Mouse (Mus musculus): ENCODE measurements at regions not wholly inside any gene's neighbourhood (a gene's known extent, or its start where the extent isn't known, plus 50 kb on each side); places are given as distances from the start of the nearest gene placed in this dataset.

DNA sequence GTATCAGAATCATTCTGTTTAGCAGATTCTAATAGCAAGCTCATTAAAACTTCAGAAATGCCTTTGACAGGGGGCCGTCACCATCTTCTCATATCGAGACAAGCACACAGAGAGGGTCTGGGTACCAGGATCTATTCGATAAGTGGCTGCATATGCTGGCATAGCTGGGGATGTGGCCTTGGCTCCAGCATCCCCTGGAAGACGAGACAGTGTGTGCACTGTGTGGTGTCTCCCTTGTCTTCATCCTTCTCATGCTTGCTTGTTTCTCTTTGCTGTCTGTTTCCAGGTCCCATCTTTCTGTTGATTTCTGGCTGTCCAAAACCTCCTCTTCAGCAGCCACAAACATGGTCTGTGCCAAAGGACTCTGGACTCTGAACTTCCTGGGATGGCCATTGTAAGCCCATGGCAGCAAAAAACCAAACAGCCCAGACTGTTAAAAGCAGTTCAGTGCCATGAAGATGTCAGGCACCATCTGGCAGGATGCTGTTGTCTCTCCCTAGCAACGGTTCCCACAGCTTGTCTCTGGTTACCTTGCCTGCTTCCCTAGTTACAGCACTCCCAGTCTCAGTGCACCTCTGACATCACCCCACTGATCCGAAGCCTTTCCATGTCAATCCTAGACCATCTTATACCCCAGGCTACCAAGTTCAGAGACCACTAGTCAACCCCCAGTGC is 56.5 kb downstream of the Kctd12 start:
- in situ Hi-C loops (cut with MboI, MseI) = no loop called here

GRCm38 (mm10) chr14:102924674-102925073 is 57.8 kb downstream of the Kctd12 start:
- in situ Hi-C loops (cut with MboI, MseI) = no loop called here

GRCm38 (mm10) chr14:102922496-102922993 is 59.9 kb downstream of the Kctd12 start:
- in situ Hi-C loops (cut with MboI, MseI) = no loop called here

GRCm38 (mm10) chr14:102920415-102920814 is 62.0 kb downstream of the Kctd12 start:
- in situ Hi-C loops (cut with MboI, MseI) = no loop called here

DNA sequence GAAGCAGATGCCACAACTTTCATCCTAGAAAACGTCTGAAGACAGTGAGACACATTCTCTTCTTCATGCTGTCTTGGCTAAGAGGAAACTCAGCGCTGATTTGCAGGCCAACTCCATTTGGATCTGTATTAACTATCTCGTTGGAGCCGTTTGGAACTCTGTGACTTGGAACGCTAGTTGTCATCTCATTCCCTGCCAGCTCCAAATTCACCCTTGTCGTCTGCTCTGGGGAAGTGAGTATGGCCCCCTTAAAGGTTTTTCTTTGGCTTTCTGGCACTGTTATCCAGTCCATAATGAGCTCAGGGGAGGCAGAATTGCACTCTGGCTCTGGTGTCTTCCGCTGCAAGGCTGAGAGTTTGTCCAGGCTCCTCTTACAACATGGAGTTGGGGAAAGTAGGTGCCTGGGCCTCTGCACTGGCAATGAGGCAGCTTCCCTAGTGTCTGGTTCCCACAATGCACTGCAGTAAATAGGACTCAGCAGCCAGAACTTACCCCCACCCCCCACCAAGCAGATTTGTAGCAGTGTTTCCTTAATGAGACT is 63.1 kb downstream of the Kctd12 start:
- in situ Hi-C loops (cut with MboI, MseI) = no loop called here

GRCm38 (mm10) chr14:102917929-102918328 is 64.5 kb downstream of the Kctd12 start:
- in situ Hi-C loops (cut with MboI, MseI) = no loop called here

GRCm38 (mm10) chr14:102915918-102916317 is 66.5 kb downstream of the Kctd12 start:
- in situ Hi-C loops (cut with MboI, MseI) = no loop called here

- in situ Hi-C loops (cut with MboI, MseI) = no loop called here
These were observed 70.9 kb downstream of the Kctd12 start for GRCm38 (mm10) chr14:102911582-102911981.

- in situ Hi-C loops (cut with MboI, MseI) = no loop called here
These were observed 73.4 kb downstream of the Kctd12 start for GRCm38 (mm10) chr14:102908990-102909389.

DNA sequence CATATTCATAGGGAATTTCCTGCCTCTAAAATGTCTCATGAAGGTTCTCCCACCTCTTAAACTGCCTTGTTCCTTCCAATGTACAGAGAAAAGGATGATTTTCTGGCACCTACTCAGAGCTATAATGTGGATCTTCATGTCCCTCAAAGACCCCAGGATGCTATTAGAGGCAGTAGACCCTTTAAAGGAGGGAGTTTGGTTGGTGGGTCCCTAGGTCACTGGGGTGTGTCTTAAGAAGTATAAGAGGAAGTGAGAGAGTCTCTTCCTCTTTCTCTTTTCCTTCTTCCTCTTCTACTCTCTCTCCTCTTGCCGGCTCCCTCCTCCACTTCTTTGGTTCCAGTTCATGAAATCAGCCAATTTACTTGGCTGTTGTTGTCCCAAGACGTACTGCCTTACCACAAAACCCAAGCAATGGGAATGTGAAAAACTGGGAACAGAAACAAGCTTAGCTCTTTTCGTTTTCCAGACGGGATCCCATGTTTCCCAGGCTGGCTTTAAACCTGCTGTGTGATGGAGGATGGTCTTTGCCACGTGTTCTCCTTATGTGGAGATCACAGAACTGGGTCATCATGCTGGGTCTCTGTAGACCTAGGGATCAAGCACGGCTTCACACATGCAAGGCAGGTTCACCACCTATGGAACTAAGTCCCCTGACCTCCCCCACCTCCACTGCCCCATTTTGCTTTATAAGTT is 74.9 kb downstream of the Kctd12 start:
- in situ Hi-C loops (cut with MboI, MseI) = no loop called here

DNA sequence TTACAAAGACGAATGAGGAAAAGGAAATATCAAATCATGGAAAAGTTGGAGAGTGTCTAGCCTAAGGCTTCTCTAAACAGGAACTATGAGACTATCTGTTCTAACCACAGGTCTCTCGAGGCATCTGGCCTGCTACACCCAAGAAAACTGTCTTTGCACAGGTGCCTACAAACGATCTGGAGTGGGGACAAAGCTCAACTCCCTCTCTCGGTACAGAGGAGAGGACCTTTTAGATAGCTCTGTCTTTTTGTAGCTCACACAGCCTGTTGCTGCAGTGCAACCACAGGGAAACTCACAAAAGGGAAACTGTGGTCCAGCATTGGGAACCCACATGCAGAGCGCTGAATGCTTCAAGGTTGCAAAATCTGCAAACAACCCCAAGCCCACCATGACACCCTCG is 75.6 kb downstream of the Kctd12 start:
- in situ Hi-C loops (cut with MboI, MseI) = no loop called here

GRCm38 (mm10) chr14:102906286-102906685 is 76.2 kb downstream of the Kctd12 start:
- in situ Hi-C loops (cut with MboI, MseI) = no loop called here

DNA sequence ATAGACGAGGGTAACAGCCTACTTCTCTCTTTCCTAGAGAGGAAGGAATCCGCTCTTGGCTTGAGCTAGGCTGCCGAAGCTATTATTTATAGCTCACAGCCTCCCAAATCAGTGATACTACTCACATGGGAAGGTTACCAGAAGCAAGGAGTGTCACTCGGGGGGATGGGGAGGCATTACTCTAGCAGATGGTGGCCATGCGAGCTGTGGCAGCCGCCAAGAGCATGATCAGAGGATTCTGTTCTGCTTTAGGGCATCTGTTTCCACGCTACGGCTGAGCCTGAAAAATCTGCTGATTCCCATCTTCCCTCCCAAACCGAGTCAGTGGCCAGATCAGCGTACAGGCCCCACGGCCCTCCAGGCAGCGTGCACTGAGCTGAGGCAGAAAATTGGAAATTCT is 79.5 kb downstream of the Kctd12 start:
- in situ Hi-C loops (cut with MboI, MseI) = no loop called here

- in situ Hi-C loops (cut with MboI, MseI) = no loop called here
These were observed 80.2 kb downstream of the Kctd12 start for GRCm38 (mm10) chr14:102902236-102902635.

GRCm38 (mm10) chr14:102898445-102898844 is 84.0 kb downstream of the Kctd12 start:
- in situ Hi-C loops (cut with MboI, MseI) = loop anchor here (5.0 kb wide), 1 partner anchor 266 kb away; no protein-coding TSS in a partner anchor

DNA sequence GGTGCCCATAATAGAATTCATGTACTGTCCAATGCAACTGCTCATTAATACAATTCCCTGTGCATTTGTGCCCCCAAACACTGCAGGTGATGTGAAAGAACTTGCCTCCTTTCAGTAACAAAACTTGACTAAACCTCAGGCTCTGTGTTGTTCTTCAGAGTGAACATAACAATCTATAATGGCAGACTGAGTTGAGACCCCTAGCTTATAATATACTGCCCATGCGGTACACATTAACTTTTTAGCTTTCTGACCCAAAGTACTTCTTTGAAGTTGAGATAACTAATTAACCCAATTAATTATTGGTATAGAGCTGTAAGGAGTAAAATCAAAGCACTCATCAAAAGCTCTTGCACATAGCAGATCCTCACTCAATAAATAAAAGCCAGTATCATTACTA is 85.4 kb downstream of the Kctd12 start:
- in situ Hi-C loops (cut with MboI, MseI) = loop anchor here (5.0 kb wide), 1 partner anchor 265 kb away; no protein-coding TSS in a partner anchor

- in situ Hi-C loops (cut with MboI, MseI) = loop anchor here (5.0 kb wide), 1 partner anchor 264 kb away; no protein-coding TSS in a partner anchor
These were observed 85.9 kb downstream of the Kctd12 start for GRCm38 (mm10) chr14:102896527-102896926.

- in situ Hi-C loops (cut with MboI, MseI) = no loop called here
These were observed 89.2 kb downstream of the Kctd12 start for GRCm38 (mm10) chr14:102893241-102893640.

DNA sequence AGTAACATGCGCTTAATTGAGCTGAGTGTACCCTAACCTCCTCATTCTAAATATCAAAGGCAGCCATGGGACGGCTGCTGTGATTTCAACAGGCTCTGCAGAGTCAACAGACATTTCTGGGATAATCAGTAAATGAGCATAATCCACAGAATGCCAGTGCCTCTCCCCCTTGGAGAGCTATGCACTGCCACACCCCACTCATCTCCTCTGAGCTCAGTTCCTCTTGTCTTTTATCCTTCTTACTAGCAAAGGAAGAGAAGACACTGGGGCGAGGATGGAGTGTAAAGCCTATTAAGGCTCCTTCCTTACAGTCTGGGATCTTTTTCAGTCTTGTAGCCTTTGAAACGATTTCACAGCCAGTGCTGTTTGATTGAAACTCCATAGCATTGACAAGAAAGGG is 90.9 kb downstream of the Kctd12 start:
- in situ Hi-C loops (cut with MboI, MseI) = no loop called here

DNA sequence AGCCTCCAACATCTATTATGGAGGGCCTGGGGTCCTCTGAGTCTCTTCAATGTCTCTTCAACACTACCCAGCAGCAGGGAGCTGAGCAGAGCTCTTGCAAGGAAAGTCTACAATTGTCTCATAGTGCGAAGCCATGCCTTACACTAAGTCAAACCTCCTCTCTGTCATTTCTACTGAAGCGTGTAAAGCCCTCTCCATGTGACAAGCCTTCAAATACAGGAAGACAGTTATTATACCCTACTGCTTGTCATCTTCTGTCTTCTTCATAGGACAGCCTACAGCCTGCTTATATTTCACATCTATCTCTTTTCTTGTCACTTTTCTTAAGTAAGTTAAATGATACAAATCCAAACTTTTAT is 97.2 kb downstream of the Kctd12 start:
- in situ Hi-C loops (cut with MboI, MseI) = no loop called here

DNA sequence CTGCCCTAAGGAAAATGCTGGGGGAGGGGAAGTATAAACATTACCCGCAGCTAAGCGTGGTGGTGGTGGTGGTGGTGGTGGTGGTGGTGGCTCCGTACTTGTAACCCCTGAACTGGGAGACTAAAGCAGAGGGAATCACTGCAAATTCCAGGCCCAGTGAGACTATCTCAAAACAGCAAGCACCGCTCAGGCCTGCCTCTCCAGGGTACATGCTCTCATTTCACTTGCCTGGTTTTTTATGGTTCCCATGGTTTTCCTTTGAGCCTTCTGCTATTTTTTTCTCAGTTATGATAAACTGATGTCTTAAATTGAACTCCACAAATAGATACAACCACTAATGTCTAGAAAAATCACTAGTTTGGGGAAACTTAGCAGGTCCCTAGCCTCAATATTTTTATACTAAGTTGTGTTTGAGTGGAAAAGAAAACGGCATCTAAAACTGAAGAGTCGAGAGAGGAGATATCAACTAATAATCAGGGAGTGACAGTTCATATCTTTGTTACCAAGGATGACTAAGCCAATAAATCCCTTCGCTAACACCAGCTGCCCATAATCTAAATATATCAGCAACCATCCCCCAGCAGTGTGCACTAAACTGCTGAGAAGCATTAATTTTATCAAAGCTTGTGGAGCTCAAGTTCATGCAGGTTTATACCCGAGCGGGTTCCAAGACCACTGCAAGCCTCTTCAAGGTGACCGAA is 97.7 kb downstream of the Kctd12 start:
- in situ Hi-C loops (cut with MboI, MseI) = no loop called here
